Mouse (Mus musculus) thymus, adult 2 months (tissue): ENCODE data around the gene Catsper4.

Experiments
- CTCF ChIP-seq: fragments of 200-500 bp; IDR thresholded peaks from 2 replicates; pipeline ENCODE4 v1.5.1; 2012; ENCODE audit warnings: mild to moderate bottlenecking, control low read depth, low read length, moderate library complexity, borderline replicate concordance; ENCODE audit not compliant: control insufficient read depth, poor library complexity, insufficient read depth; ENCODE audit errors: extremely low read depth
- POLR2A ChIP-seq: fragments of 200-500 bp; IDR thresholded peaks from 2 replicates; pipeline ENCODE4 v1.6.1; 2012; ENCODE audit warnings: mild to moderate bottlenecking, low read length, control low read depth, moderate library complexity; ENCODE audit not compliant: control insufficient read depth, poor library complexity, insufficient read depth; ENCODE audit errors: extremely low read depth

DNA sequence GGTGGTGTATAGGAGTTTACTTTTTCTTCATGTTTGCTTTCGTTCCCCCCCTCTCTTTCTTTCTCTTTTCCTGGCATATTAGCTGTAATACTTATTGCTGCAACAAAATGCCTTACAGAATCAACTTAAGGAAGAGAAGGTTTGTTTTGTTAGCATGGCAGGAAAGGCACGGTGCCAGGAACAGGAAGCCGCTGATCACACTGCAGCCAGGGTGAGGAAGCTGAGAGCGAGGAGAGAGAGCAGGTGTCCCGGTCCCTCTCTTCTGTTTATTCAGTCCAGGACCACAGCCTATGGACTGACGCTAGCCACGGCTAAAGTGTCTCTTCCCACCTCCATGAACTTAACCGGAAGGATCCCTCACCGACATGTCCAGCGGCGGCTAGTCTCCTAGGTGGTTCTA is 31.2 kb upstream of the Catsper4 start:
- no peak for TF ChIP-seq POLR2A
- TF ChIP-seq CTCF = no peak
